Mouse (Mus musculus) liver, embryonic 14.5 days (tissue): ENCODE results near the gene Lama5. TPM values are rescaled to one million over a fixed set of nuclear protein-coding genes. Genes with fewer than 3 reads are reported as not detected.

Source experiments
- ATAC-seq: fragments of 200-750 bp; cut with Nextera tagmentation; 2 replicates; pipeline ENCODE4 v1.8.0; 2017; ENCODE audit warnings: moderate number of reproducible peaks, mild to moderate bottlenecking, moderate library complexity; ENCODE audit not compliant: insufficient read depth
- DNase-seq, 3 experiments: peaks; one replicate each; pipeline ENCODE4 v3.0.0-alpha.2; 2012 to 2013; ENCODE audit warnings: low read depth in 3 of 3, low spot score in 3 of 3
- H3K27ac ChIP-seq: fragments of 300-500 bp; sonication (generic); 2 replicates; pipeline ENCODE4 v1.5.1; 2014; ENCODE audit warnings: moderate library complexity, mild to moderate bottlenecking, control low read depth, inconsistent platforms
- H3K27me3 ChIP-seq: fragments of 300-500 bp; sonication (generic); 2 replicates; pipeline ENCODE4 v1.6.1; 2014; ENCODE audit warnings: mild to moderate bottlenecking, low read length, moderate library complexity; ENCODE audit not compliant: control insufficient read depth, insufficient read depth
- H3K36me3 ChIP-seq: fragments of 300-500 bp; sonication (generic); replicated peaks from 2 replicates; pipeline ENCODE4 v1.6.1; 2014; ENCODE audit warnings: low read depth; ENCODE audit not compliant: control insufficient read depth, insufficient read depth
- H3K4me1 ChIP-seq, 2 experiments: fragments of 200-500 bp in 1 of 2; fragments of 300-500 bp in 1 of 2; sonication (generic) in 1 of 2; replicated peaks; 2 replicates each; pipeline ENCODE4 v1.6.1; 2012 to 2014; ENCODE audit warnings: antibody characterized with exemption in 1 of 2, inconsistent platforms in 1 of 2, low read length in 1 of 2; ENCODE audit not compliant: control insufficient read depth in 2 of 2, insufficient read depth in 2 of 2
- H3K4me2 ChIP-seq: fragments of 300-500 bp; sonication (generic); 2 replicates; pipeline ENCODE4 v1.6.1; 2014; ENCODE audit warnings: low read depth, mild to moderate bottlenecking, control low read depth, moderate library complexity
- H3K4me3 ChIP-seq, 2 experiments: fragments of 200-500 bp in 1 of 2; fragments of 300-500 bp in 1 of 2; sonication (generic) in 1 of 2; 2 replicates each; pipeline ENCODE4 v1.5.1; 2012 to 2014; ENCODE audit warnings: low read depth in 2 of 2, low read length in 2 of 2, mild to moderate bottlenecking in 2 of 2, control low read depth in 1 of 2, inconsistent platforms in 1 of 2, moderate library complexity in 1 of 2; ENCODE audit not compliant: insufficient read depth in 1 of 2
- H3K9ac ChIP-seq: fragments of 300-500 bp; sonication (generic); replicated peaks from 2 replicates; pipeline ENCODE4 v1.6.1; 2014; ENCODE audit warnings: mild to moderate bottlenecking, control low read depth, moderate library complexity
- H3K9me3 ChIP-seq: fragments of 300-500 bp; sonication (generic); 2 replicates; pipeline ENCODE4 v1.6.1; 2016; ENCODE audit warnings: low read length, mixed read lengths; ENCODE audit not compliant: control insufficient read depth
- CTCF ChIP-seq: IDR thresholded peaks from 2 replicates; pipeline ENCODE4 v1.5.1; 2016; ENCODE audit warnings: antibody characterized with exemption, low read depth, control low read depth
- EP300 ChIP-seq: IDR thresholded peaks from 2 replicates; pipeline ENCODE4 v1.6.1; 2016; ENCODE audit warnings: antibody characterized with exemption, low read depth
- WGBS: fragments of 180-500 bp; shearing (Covaris S2); extraction: QIAGEN DNeasy Blood & Tissue Kit; methylation state at CpG from one replicate; pipeline ENCODE4 v1.1.7; 2014; ENCODE audit not compliant: insufficient replicate concordance; 5-methylcytosine and 5-hydroxymethylcytosine counted together
- polyA plus RNA-seq, 2 experiments: library from polyadenylated mRNA; depleted of rRNA in 1 of 2; stranded (reverse) in 1 of 2; unstranded in 1 of 2; fragments of >200 nt; fragmentation: Nextera tagmentation in 1 of 2; extraction: Ambion mirVana in 1 of 2; gene quantifications; 2 replicates each; pipeline versions ENCODE4 v1.2.1 to v1.2.3; 2012 to 2014

Lama5 gene
- polyA plus RNA-seq, 2 experiments: 1.9 to 2.7 TPM

DNA sequence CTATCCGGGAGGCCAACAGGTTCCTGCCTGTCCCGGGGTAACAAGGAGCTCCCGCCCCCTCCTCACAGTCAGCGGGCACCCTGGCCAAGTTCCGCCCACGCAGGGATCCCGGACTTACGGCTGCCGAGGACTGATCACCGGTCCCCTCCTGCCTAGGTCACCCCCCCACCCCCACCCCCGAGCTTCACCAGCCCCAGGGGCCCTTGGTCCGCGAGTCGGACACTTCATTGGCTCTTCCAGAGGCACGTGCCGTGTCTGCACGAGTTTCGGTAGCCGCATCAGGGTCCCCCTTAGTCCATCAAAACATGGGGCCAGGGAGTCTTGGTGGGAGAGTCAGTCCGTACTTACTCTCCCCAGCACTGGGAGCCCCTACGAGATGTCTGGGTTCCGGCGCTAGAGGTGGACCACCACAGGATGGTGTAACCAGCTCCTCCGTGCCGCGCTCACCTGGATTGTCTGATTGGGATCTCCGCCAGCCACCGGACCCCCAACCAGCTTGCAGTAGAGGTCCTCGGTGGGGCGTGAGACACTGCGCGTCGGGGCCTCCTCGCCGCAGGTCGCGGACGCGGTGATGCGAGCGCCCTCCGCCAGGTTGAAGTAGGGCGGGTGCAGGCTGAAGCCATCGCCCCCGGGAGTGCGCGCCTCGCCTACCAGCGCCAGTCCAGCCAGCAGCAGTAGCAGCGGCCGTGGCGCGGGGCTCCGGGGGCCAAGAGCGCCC lies 456 bp downstream of the Lama5 start:
- no peak overlapping the region for H3K9ac ChIP-seq
- peak overlapping the region; percentile 29 to 52 for H3K4me3 ChIP-seq
- H3K9me3 ChIP-seq: no peaks in the 10 kb centered on the region
- peak overlapping the region; percentile 64 for H3K4me2 ChIP-seq
- peaks cover 0 to 3% of the 10 kb centered on the region in 2 experiments; a peak in 1 of 4 replicates for H3K4me1 ChIP-seq
- under 1% methylated on average over 55 of the region's 55 CpGs for WGBS
- peaks cover 38% of the 10 kb centered on the region for H3K27me3 ChIP-seq
- DNase-seq (no peak), ATAC-seq (no peak; the same call in 1 of the 2 replicates)
- no peak for TF ChIP-seq EP300
- no peak for TF ChIP-seq CTCF
- H3K27ac ChIP-seq: no peak overlapping the region
- H3K36me3 ChIP-seq: no peaks in the 10 kb centered on the region

DNA sequence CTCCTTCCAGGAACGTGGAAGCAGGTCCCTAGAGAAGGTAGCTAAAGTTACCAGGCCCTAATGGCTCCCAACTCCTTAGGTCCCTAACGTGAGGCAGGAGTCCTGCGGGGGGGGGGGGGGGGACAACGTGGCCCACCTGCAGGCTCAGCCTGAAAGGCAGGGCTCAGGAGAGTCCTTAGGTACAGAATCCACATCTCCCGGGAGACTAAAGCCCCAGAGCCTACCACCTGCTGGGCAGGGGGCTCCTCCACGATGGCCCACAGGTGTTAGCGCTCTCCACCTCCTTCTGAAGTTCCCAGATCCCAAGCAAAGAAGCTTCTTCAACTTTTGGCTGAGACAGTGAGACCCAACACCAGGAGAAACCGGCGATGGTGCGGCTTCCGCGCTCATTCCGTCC lies 1.0 kb downstream of the Lama5 start:
- H3K4me3 ChIP-seq: peak overlapping the region in 1 of 2 experiments; percentile 52; a peak in 1 of 4 replicates
- H3K4me1 ChIP-seq: peaks cover 0 to 3% of the 10 kb centered on the region in 2 experiments; a peak in 1 of 4 replicates
- H3K27ac ChIP-seq: no peak overlapping the region
- ATAC-seq: no peak
- no peak for TF ChIP-seq EP300
- TF ChIP-seq CTCF: no peak
- no peaks in the 10 kb centered on the region for H3K36me3 ChIP-seq
- H3K4me2 ChIP-seq: peak overlapping the region; percentile 64
- 10% methylated on average over 11 of the region's 13 CpGs for WGBS
- H3K9ac ChIP-seq: no peak overlapping the region
- H3K27me3 ChIP-seq: peaks cover 38% of the 10 kb centered on the region
- no peak for DNase-seq
- no peaks in the 10 kb centered on the region for H3K9me3 ChIP-seq

- TF ChIP-seq CTCF (peak; percentile 49), EP300 (no peak)
- Histone ChIP-seq H3K27ac (no peak overlapping the region), H3K4me3 (no peak overlapping the region), H3K4me1 (no peaks in the 10 kb centered on the region; a peak in 1 of 4 replicates), H3K36me3 (no peaks in the 10 kb centered on the region), H3K27me3 (peaks cover 37% of the 10 kb centered on the region), H3K9me3 (no peaks in the 10 kb centered on the region), H3K9ac (no peak overlapping the region), H3K4me2 (no peak overlapping the region)
- ATAC-seq (no peak), DNase-seq (no peak)
- WGBS: 30% methylated on average over 6 of the region's 6 CpGs
Observed at GRCm38 (mm10) chr2:180222250-180222649, 3.4 kb downstream of the Lama5 start.

DNA sequence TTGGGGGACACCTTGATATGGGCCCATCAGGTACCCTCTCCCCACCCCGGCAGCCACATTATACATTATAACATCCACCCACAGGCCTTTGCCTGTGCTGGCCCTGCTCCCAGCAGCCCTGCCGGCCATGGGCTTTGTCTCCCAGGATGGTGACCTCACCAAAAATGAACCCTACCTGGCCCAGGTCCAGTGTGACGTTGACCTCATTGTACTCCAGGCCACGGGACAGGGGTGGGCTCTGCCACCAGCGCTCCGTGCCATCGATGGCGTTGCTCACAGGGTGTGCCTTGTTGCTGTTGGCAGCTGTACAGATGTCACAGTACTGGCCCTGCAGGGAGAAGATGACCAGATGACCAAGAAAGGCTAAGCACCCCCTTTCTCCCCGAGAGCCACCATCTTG lies 4.6 kb downstream of the Lama5 start:
- TF ChIP-seq EP300: no peak
- TF ChIP-seq CTCF: no peak
- Histone ChIP-seq H3K9ac (no peak overlapping the region), H3K4me2 (no peak overlapping the region), H3K4me1 (no peaks in the 10 kb centered on the region), H3K27ac (no peak overlapping the region), H3K9me3 (no peaks in the 10 kb centered on the region), H3K4me3 (no peak overlapping the region), H3K27me3 (peaks cover 25% of the 10 kb centered on the region), H3K36me3 (no peaks in the 10 kb centered on the region)
- whole genome bisulfite sequencing: 71% methylated on average over 9 of the region's 9 CpGs
- DNase-seq: no peak
- no peak for ATAC-seq

GRCm38 (mm10) chr2:180220165-180220564 lies 5.5 kb downstream of the Lama5 start:
- TF ChIP-seq EP300 (no peak), CTCF (no peak)
- no peak overlapping the region for H3K4me2 ChIP-seq
- no peaks in the 10 kb centered on the region for H3K9me3 ChIP-seq
- ATAC-seq (no peak), DNase-seq (no peak)
- no peak overlapping the region for H3K4me3 ChIP-seq
- H3K4me1 ChIP-seq: no peaks in the 10 kb centered on the region
- WGBS: 57% methylated on average over 9 of the region's 9 CpGs
- no peaks in the 10 kb centered on the region for H3K36me3 ChIP-seq
- H3K27ac ChIP-seq: no peak overlapping the region
- H3K9ac ChIP-seq: no peak overlapping the region
- peaks cover 16% of the 10 kb centered on the region for H3K27me3 ChIP-seq
